Mouse (Mus musculus): ENCODE data around the gene Ess2. TPM values are rescaled to one million over a fixed set of nuclear protein-coding genes. Genes with fewer than 3 reads are reported as not detected.
"Not testable (repeated sequence)": the region's sequence is repeated elsewhere in the genome, so short reads cannot be mapped to it uniquely, and the experiment has no call there.

Gene Ess2
- polyA plus RNA-seq (2014; fragmentation: Nextera tagmentation; extraction: Ambion mirVana) = 43.5 and 46.1 TPM in 2 replicates

DNA sequence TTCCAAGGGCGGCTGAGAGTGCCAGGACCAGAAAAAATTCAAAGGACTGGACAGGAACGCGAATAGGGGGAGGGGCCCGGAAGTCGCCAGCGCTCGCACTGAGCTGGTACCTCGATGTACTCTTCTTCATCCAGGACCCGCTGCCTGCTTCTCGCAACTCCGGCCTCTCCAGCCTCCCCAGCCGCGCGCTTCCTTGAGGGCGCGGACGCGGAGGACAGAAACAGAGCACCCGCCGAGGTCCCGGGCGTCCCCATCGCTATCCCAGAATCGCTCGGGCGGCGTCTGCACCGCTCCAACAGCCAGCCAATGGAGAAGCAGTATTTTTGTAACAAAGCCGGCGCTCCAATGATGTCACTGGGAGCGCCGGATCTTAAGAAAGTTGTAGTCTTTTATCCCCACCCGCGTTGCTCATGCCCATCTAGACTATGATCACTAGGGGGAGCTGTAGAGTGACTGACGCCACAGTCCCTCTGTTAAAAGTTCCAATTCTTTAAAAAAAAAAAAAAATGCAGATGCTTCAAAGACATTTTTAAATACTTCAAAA, at the start of gene Ess2:
TSS of gene Ess2 (minus strand) at position 297 of the 544 bp plus-strand sequence.
- Histone ChIP-seq H3K27me3 (replicated peaks; ENCODE audit: control insufficient read depth, insufficient read depth, low read length) (peaks cover 42% of the 10 kb centered on the region), H3K27ac (ENCODE audit: low read depth, low read length) (no peak within 1 kb of the TSS), H3K9ac (ENCODE audit: low read length) (peak within 1 kb of the TSS; percentile 82), H3K4me2 (ENCODE audit: low read length) (peak within 1 kb of the TSS; percentile 71), H3K36me3 (ENCODE audit: control insufficient read depth, insufficient read depth, low read length) (peaks cover 33% of the 10 kb centered on the region), H3K4me3 (ENCODE audit: low read depth, low read length) (peak within 1 kb of the TSS; percentile 72), H3K9me3 (replicated peaks; ENCODE audit: control insufficient read depth, low read length) (no peaks in the 10 kb centered on the region), H3K4me1 (ENCODE audit: control insufficient read depth, insufficient read depth, low read length) (peaks cover 9% of the 10 kb centered on the region)
- DNase-seq (ENCODE audit: low spot score) (peak; percentile 99), ATAC-seq (peak; percentile 97)
- under 1% methylated on average over 35 of the region's 35 CpGs for WGBS

DNA sequence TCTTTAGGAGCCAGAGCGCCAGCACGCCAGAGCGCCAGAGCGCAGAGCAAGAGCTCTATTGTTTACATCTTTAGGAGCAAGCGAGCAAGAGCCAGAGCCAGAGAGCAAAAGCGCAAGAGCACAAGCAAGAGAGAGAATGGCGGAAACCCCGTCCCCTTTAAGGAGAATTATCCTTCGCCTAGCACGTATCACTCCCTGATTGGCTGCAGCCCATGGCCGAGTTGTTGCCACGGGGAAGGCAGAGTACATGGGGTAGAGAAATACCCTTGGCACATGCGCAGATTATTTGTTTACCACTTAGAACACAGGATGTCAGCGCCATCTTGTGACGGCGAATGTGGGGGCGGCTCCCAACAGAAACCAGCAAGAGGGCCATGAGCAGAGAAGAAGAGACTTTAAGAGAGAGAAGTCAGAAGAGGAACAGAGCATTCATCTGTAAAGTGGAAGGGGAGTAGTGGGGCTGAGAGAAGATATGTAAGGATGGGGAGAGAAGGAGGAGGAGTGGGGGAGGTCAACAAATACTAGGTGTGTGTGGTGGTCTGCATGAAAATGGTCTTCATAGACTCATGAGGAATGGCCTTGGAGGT, 45.0 kb upstream of the Ess2 start:
- not testable (repeated sequence) for DNase-seq (ENCODE audit: low spot score); H3K27me3 ChIP-seq (replicated peaks; ENCODE audit: control insufficient read depth, insufficient read depth, low read length); H3K4me3 ChIP-seq (ENCODE audit: low read depth, low read length); ATAC-seq; H3K36me3 ChIP-seq (ENCODE audit: control insufficient read depth, insufficient read depth, low read length); H3K9ac ChIP-seq (ENCODE audit: low read length); H3K4me1 ChIP-seq (ENCODE audit: control insufficient read depth, insufficient read depth, low read length); H3K9me3 ChIP-seq (replicated peaks; ENCODE audit: control insufficient read depth, low read length); H3K27ac ChIP-seq (ENCODE audit: low read depth, low read length); H3K4me2 ChIP-seq (ENCODE audit: low read length)
- 97% methylated on average over 15 of the region's 17 CpGs for WGBS

DNA sequence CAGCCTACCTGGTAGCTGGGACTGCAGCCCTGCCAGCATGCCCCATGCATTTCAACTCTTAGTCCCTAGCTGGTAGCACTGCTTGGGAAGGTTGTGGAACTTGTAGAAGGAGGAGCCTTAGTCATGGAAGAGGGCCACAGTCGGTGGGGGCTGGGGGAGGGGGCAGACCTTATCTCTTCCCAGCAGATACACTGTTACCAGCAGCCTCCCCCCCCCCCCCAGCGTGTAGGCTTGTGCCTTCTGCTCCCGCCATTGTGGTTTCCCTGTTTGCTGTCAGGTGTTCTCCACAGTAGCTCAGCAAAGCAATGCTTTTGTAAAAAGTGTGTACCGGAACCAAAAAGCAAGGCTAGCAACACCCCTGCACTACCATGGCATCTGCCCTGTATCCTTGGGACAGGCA, 40.5 kb upstream of the Ess2 start:
- ATAC-seq = no peak

DNA sequence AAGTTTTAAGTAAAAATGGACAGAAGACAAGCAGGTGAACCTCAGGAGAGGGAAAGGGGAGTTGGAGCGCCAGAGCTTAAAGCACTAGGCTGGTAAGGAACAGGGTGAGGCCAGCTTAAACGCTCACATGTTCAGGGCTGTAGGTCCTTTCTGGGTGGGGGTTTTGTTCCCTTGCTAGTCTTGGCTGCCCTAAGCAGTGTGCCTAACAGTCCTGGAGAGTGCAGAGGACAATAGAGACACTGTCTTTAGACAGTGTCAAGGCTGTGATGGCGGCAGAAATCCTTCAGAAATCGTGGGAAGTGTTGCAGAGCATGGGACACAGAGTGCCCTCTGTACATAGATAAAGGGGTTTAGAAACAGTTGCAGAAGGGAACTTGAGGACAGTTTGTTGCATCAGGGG, 38.9 kb upstream of the Ess2 start:
- Histone ChIP-seq H3K4me3 (ENCODE audit: low read depth, low read length) (no peak overlapping the region), H3K4me1 (ENCODE audit: control insufficient read depth, insufficient read depth, low read length) (peaks cover 2% of the 10 kb centered on the region; the same call in 1 of the 2 replicates), H3K36me3 (ENCODE audit: control insufficient read depth, insufficient read depth, low read length) (no peaks in the 10 kb centered on the region), H3K27ac (ENCODE audit: low read depth, low read length) (peak overlapping the region; percentile 58; the same call in 1 of the 2 replicates), H3K4me2 (ENCODE audit: low read length) (no peak overlapping the region), H3K27me3 (replicated peaks; ENCODE audit: control insufficient read depth, insufficient read depth, low read length) (no peaks in the 10 kb centered on the region), H3K9me3 (replicated peaks; ENCODE audit: control insufficient read depth, low read length) (no peaks in the 10 kb centered on the region), H3K9ac (ENCODE audit: low read length) (no peak overlapping the region)
- ATAC-seq (0 out of 2 replicates have a peak, but pooled peaks have one; percentile 50), DNase-seq (ENCODE audit: low spot score) (no peak)
- 32% methylated on average over 4 of the region's 4 CpGs for WGBS

More for the DNA sequence above, 40.5 kb upstream of the Ess2 start:
- Histone ChIP-seq H3K36me3 (ENCODE audit: control insufficient read depth, insufficient read depth, low read length) (no peaks in the 10 kb centered on the region), H3K9ac (ENCODE audit: low read length) (no peak overlapping the region), H3K4me1 (ENCODE audit: control insufficient read depth, insufficient read depth, low read length) (peaks cover 2% of the 10 kb centered on the region; the same call in 1 of the 2 replicates), H3K9me3 (replicated peaks; ENCODE audit: control insufficient read depth, low read length) (no peaks in the 10 kb centered on the region), H3K27me3 (replicated peaks; ENCODE audit: control insufficient read depth, insufficient read depth, low read length) (no peaks in the 10 kb centered on the region), H3K4me2 (ENCODE audit: low read length) (no peak overlapping the region), H3K4me3 (ENCODE audit: low read depth, low read length) (no peak overlapping the region), H3K27ac (ENCODE audit: low read depth, low read length) (no peak overlapping the region)
- DNase-seq (ENCODE audit: low spot score) = no peak
- WGBS = 88% methylated on average over 4 of the region's 4 CpGs

DNA sequence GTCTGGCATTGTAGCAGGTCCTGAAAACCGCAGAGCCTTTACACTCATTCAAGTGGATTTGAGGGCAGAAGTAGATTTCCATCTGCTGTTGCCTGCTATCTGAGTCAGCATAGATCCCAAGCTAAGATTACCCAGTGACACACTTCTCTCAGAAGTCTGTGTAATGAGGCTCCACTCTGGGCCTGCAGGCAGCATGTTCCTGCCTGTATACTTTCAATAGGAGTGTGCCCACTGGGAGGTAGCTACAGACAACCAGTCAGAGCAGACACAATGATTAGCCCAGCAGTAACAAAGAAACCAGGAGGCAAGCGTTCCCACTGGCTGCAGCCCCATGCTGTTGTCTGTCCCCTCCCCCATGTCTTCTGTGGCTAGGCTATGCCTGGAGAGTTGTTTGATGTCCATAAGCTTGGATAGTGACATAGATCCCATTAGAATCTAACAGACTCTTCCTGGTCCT, 38.3 kb upstream of the Ess2 start:
- peaks cover 2% of the 10 kb centered on the region; the same call in 1 of the 2 replicates for H3K4me1 ChIP-seq (ENCODE audit: control insufficient read depth, insufficient read depth, low read length)
- ATAC-seq = peak; percentile 83
- no peak overlapping the region for H3K9ac ChIP-seq (ENCODE audit: low read length)
- no peaks in the 10 kb centered on the region for H3K36me3 ChIP-seq (ENCODE audit: control insufficient read depth, insufficient read depth, low read length)
- DNase-seq (ENCODE audit: low spot score) = peak; percentile 66
- H3K4me2 ChIP-seq (ENCODE audit: low read length) = no peak overlapping the region
- H3K9me3 ChIP-seq (replicated peaks; ENCODE audit: control insufficient read depth, low read length) = no peaks in the 10 kb centered on the region
- 20% methylated on average over 2 of the region's 2 CpGs for WGBS
- no peaks in the 10 kb centered on the region for H3K27me3 ChIP-seq (replicated peaks; ENCODE audit: control insufficient read depth, insufficient read depth, low read length)
- no peak overlapping the region for H3K4me3 ChIP-seq (ENCODE audit: low read depth, low read length)
- peak overlapping the region; percentile 58 for H3K27ac ChIP-seq (ENCODE audit: low read depth, low read length)

DNA sequence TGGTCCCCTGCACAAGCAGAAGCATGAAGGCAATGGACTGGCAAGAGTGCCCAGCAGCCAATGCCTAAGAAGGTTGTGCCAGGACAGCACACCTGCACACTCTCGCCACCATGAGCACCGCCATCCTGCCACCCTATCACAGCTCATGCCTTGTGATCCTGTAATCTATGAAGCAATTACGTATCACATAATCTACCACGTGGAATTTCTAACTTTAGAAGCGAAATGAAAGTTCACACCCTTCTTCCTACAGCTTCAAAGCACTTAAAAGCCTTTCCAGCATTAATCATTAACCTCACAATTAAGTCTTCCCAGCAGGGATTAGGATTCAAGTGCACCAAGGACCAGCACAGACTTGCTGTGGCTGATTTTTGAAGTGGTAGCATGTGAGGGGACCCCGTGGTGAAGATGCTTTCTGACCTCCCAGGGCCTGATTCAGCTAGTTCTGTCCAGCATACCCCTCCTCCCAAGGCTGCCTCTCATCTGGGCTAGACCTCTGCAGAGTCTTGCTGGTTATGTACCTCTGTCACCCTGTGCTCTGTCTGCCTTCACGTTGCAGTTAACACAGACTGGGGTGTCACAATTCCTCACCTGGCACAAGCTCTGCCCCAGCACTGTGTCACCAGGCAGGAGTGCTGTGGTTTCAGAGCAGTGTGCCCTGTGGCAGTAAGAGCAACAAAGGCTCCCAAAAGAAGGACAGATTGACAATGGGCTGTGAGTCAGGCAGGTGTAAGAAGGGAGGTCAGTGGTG, 34.1 kb upstream of the Ess2 start:
- no peak overlapping the region for H3K27ac ChIP-seq (ENCODE audit: low read depth, low read length)
- H3K36me3 ChIP-seq (ENCODE audit: control insufficient read depth, insufficient read depth, low read length) = no peaks in the 10 kb centered on the region
- DNase-seq (ENCODE audit: low spot score) (no peak), ATAC-seq (no peak)
- H3K9me3 ChIP-seq (replicated peaks; ENCODE audit: control insufficient read depth, low read length) = no peaks in the 10 kb centered on the region
- WGBS = 55% methylated on average over 7 of the region's 7 CpGs
- peaks cover 2% of the 10 kb centered on the region; the same call in 1 of the 2 replicates for H3K4me1 ChIP-seq (ENCODE audit: control insufficient read depth, insufficient read depth, low read length)
- no peak overlapping the region for H3K9ac ChIP-seq (ENCODE audit: low read length)
- H3K4me3 ChIP-seq (ENCODE audit: low read depth, low read length) = no peak overlapping the region
- H3K4me2 ChIP-seq (ENCODE audit: low read length) = no peak overlapping the region
- H3K27me3 ChIP-seq (replicated peaks; ENCODE audit: control insufficient read depth, insufficient read depth, low read length) = no peaks in the 10 kb centered on the region

DNA sequence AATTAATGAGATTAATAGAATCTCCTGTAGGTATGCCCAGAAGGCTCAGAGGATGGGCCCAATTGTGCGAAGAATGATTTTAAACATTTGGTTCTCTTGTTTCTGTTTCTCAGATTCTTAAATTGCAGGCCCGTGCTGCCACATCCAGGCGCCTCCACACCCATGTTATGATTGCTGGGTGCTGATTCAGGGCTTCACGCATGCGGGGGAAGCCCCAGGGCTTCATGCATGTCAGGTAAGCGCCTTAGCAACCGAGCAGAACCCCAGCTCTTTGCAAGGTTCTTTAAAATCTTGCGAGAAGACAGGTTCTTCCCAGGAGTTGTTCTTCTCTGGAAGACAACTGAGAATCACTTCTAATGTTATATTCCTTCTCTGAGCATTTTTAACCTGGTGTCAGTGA, 32.3 kb upstream of the Ess2 start:
- DNase-seq (ENCODE audit: low spot score) = no peak
- H3K4me3 ChIP-seq (ENCODE audit: low read depth, low read length) = no peak overlapping the region
- 65% methylated on average over 8 of the region's 8 CpGs for WGBS

DNA sequence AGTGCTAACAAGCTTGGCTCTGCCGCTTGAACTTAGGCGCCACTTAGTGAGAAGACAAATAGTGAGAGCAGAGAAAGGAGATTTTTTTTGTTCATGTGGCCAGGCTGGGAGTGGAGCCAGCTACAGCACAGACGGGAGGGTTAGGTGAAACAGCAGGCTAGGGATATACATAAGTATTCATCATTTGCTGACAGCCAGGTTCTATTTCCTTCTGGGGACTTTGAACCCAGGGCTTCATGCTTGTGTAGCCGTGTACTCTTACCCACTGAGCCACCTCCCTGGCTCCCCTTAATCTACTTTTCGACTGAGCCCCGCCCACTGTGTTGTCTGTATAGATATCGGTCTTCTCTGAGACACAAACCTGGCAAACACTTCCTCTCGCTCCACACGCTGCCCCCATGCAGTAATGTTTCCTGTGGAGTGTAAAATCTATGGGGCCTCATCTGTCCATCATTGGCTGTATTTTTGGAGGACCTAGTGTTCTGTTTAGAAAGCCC, 28.2 kb upstream of the Ess2 start:
- no peaks in the 10 kb centered on the region for H3K36me3 ChIP-seq (ENCODE audit: control insufficient read depth, insufficient read depth, low read length)
- 43% methylated on average over 9 of the region's 9 CpGs for WGBS
- H3K27ac ChIP-seq (ENCODE audit: low read depth, low read length) = 0 out of 2 replicates have a peak overlapping the region, but pooled peaks have one; percentile 5
- no peaks in the 10 kb centered on the region; the same call in 1 of the 2 replicates for H3K27me3 ChIP-seq (replicated peaks; ENCODE audit: control insufficient read depth, insufficient read depth, low read length)
- H3K4me1 ChIP-seq (ENCODE audit: control insufficient read depth, insufficient read depth, low read length) = no peaks in the 10 kb centered on the region
- ATAC-seq (0 out of 2 replicates have a peak, but pooled peaks have one; percentile 26), DNase-seq (ENCODE audit: low spot score) (no peak)
- H3K9me3 ChIP-seq (replicated peaks; ENCODE audit: control insufficient read depth, low read length) = no peaks in the 10 kb centered on the region
- H3K4me2 ChIP-seq (ENCODE audit: low read length) = no peak overlapping the region
- H3K4me3 ChIP-seq (ENCODE audit: low read depth, low read length) = no peak overlapping the region
- no peak overlapping the region for H3K9ac ChIP-seq (ENCODE audit: low read length)

More for the DNA sequence above, 32.3 kb upstream of the Ess2 start:
- H3K27me3 ChIP-seq (replicated peaks; ENCODE audit: control insufficient read depth, insufficient read depth, low read length) = no peaks in the 10 kb centered on the region
- H3K9ac ChIP-seq (ENCODE audit: low read length) = no peak overlapping the region
- H3K27ac ChIP-seq (ENCODE audit: low read depth, low read length) = no peak overlapping the region
- no peak overlapping the region for H3K4me2 ChIP-seq (ENCODE audit: low read length)
- no peaks in the 10 kb centered on the region for H3K36me3 ChIP-seq (ENCODE audit: control insufficient read depth, insufficient read depth, low read length)
- no peaks in the 10 kb centered on the region for H3K9me3 ChIP-seq (replicated peaks; ENCODE audit: control insufficient read depth, low read length)
- no peaks in the 10 kb centered on the region for H3K4me1 ChIP-seq (ENCODE audit: control insufficient read depth, insufficient read depth, low read length)
- ATAC-seq = no peak
